Mouse (Mus musculus): ENCODE results near the gene Praf2. TPM values are rescaled to one million over a fixed set of nuclear protein-coding genes. Genes with fewer than 3 reads are reported as not detected.
A peak's percentile ranks its signal among the peaks of the same experiment; 100 is the strongest.
"Not testable (repeated sequence)": the region's sequence is repeated elsewhere in the genome, so short reads cannot be mapped to it uniquely, and the experiment has no call there.

Praf2 gene
- polyA plus RNA-seq, 1 experiment from 2014 or later: 143 TPM

- Histone ChIP-seq H3K36me3 (ENCODE audit: control insufficient read depth, insufficient read depth, low read length) (no peaks in the 10 kb centered on the region), H3K27me3 (replicated peaks; ENCODE audit: control insufficient read depth, insufficient read depth, low read length) (no peaks in the 10 kb centered on the region), H3K4me2 (ENCODE audit: low read length) (peak within 1 kb of the TSS; percentile 58), H3K27ac (ENCODE audit: low read depth, low read length) (no peak within 1 kb of the TSS), H3K4me3 (ENCODE audit: low read length) (peak within 1 kb of the TSS; percentile 44), H3K4me1 (ENCODE audit: control insufficient read depth, insufficient read depth, low read depth, low read length) (no peaks in the 10 kb centered on the region), H3K9me3 (ENCODE audit: control insufficient read depth, low read length) (no peaks in the 10 kb centered on the region), H3K9ac (ENCODE audit: low read depth, low read length) (peak within 1 kb of the TSS; percentile 39; the same call in 1 of the 2 replicates)
- 18% methylated on average over 33 of the region's 33 CpGs for WGBS
- ATAC-seq: peak; percentile 96
Observed at GRCm38 (mm10) chrX:7696954-7697381, 31.3 kb upstream of the Praf2 start, which contains the start of gene Gpkow. TSS of gene Gpkow (plus strand) at chrX:7697131.

GRCm38 (mm10) chrX:7713764-7714134 is 14.5 kb upstream of the Praf2 start:
- 26% methylated on average over 5 of the region's 12 CpGs for WGBS
- H3K27me3 ChIP-seq (replicated peaks; ENCODE audit: control insufficient read depth, insufficient read depth, low read length); H3K27ac ChIP-seq (ENCODE audit: low read depth, low read length); H3K36me3 ChIP-seq (ENCODE audit: control insufficient read depth, insufficient read depth, low read length); H3K4me1 ChIP-seq (ENCODE audit: control insufficient read depth, insufficient read depth, low read depth, low read length); ATAC-seq; H3K9me3 ChIP-seq (ENCODE audit: control insufficient read depth, low read length): not testable (repeated sequence)
- H3K4me2 ChIP-seq (ENCODE audit: low read length): peak overlapping the region; percentile 55
- H3K4me3 ChIP-seq (ENCODE audit: low read length): peak overlapping the region; percentile 35
- H3K9ac ChIP-seq (ENCODE audit: low read depth, low read length): peak overlapping the region; percentile 43; the same call in 1 of the 2 replicates

GRCm38 (mm10) chrX:7714135-7714899 is 13.9 kb upstream of the Praf2 start, which contains the start of gene Wdr45:
TSS of gene Wdr45 (plus strand) at chrX:7714333.
- Histone ChIP-seq H3K9ac (ENCODE audit: low read depth, low read length) (peak within 1 kb of the TSS; percentile 43; the same call in 1 of the 2 replicates), H3K4me2 (ENCODE audit: low read length) (peak within 1 kb of the TSS; percentile 55), H3K4me3 (ENCODE audit: low read length) (peak within 1 kb of the TSS; percentile 35)
- not testable (repeated sequence) for H3K27me3 ChIP-seq (replicated peaks; ENCODE audit: control insufficient read depth, insufficient read depth, low read length); H3K9me3 ChIP-seq (ENCODE audit: control insufficient read depth, low read length); H3K36me3 ChIP-seq (ENCODE audit: control insufficient read depth, insufficient read depth, low read length); H3K4me1 ChIP-seq (ENCODE audit: control insufficient read depth, insufficient read depth, low read depth, low read length); H3K27ac ChIP-seq (ENCODE audit: low read depth, low read length)
- ATAC-seq: peak; percentile 97
- WGBS: 24% methylated on average over 23 of the region's 60 CpGs

- not testable (repeated sequence) for H3K27me3 ChIP-seq (replicated peaks; ENCODE audit: control insufficient read depth, insufficient read depth, low read length); H3K9ac ChIP-seq (ENCODE audit: low read depth, low read length); H3K4me2 ChIP-seq (ENCODE audit: low read length); H3K27ac ChIP-seq (ENCODE audit: low read depth, low read length); H3K9me3 ChIP-seq (ENCODE audit: control insufficient read depth, low read length); H3K36me3 ChIP-seq (ENCODE audit: control insufficient read depth, insufficient read depth, low read length); H3K4me3 ChIP-seq (ENCODE audit: low read length); H3K4me1 ChIP-seq (ENCODE audit: control insufficient read depth, insufficient read depth, low read depth, low read length); ATAC-seq
- WGBS: 57% methylated on average over 1 of the region's 1 CpGs
Observed at GRCm38 (mm10) chrX:7716058-7716457, 12.2 kb upstream of the Praf2 start.

- Histone ChIP-seq H3K27me3 (replicated peaks; ENCODE audit: control insufficient read depth, insufficient read depth, low read length) (no peaks in the 10 kb centered on the region), H3K27ac (ENCODE audit: low read depth, low read length) (peak within 1 kb of the TSS; percentile 91), H3K4me2 (ENCODE audit: low read length) (peak within 1 kb of the TSS; percentile 74), H3K9me3 (ENCODE audit: control insufficient read depth, low read length) (no peaks in the 10 kb centered on the region; the same call in 1 of the 2 replicates), H3K4me3 (ENCODE audit: low read length) (peak within 1 kb of the TSS; percentile 60), H3K4me1 (ENCODE audit: control insufficient read depth, insufficient read depth, low read depth, low read length) (peaks cover 4% of the 10 kb centered on the region), H3K36me3 (ENCODE audit: control insufficient read depth, insufficient read depth, low read length) (peaks cover 2% of the 10 kb centered on the region; the same call in 1 of the 2 replicates), H3K9ac (ENCODE audit: low read depth, low read length) (peak within 1 kb of the TSS; percentile 74)
- peak; percentile 94 for ATAC-seq
- WGBS: 27% methylated on average over 22 of the region's 22 CpGs
Observed at GRCm38 (mm10) chrX:7721514-7722281, 6.5 kb upstream of the Praf2 start, which contains the start of gene Gm45208. TSS of gene Gm45208 (plus strand) at chrX:7722245.

- peaks cover 2% of the 10 kb centered on the region; the same call in 1 of the 2 replicates for H3K36me3 ChIP-seq (ENCODE audit: control insufficient read depth, insufficient read depth, low read length)
- ATAC-seq: no peak; the same call in 1 of the 2 replicates
- peak overlapping the region; percentile 91 for H3K27ac ChIP-seq (ENCODE audit: low read depth, low read length)
- 22% methylated on average over 11 of the region's 11 CpGs for WGBS
- no peaks in the 10 kb centered on the region for H3K27me3 ChIP-seq (replicated peaks; ENCODE audit: control insufficient read depth, insufficient read depth, low read length)
- peak overlapping the region; percentile 74 for H3K4me2 ChIP-seq (ENCODE audit: low read length)
- H3K9me3 ChIP-seq (ENCODE audit: control insufficient read depth, low read length): no peaks in the 10 kb centered on the region; the same call in 1 of the 2 replicates
- H3K4me1 ChIP-seq (ENCODE audit: control insufficient read depth, insufficient read depth, low read depth, low read length): peaks cover 4% of the 10 kb centered on the region
- H3K4me3 ChIP-seq (ENCODE audit: low read length): peak overlapping the region; percentile 60
- peak overlapping the region; percentile 74 for H3K9ac ChIP-seq (ENCODE audit: low read depth, low read length)
Observed at GRCm38 (mm10) chrX:7722282-7722611, 6.0 kb upstream of the Praf2 start.

GRCm38 (mm10) chrX:7722691-7723090 is 5.5 kb upstream of the Praf2 start:
- Histone ChIP-seq H3K4me2 (ENCODE audit: low read length) (peak overlapping the region; percentile 74), H3K27me3 (replicated peaks; ENCODE audit: control insufficient read depth, insufficient read depth, low read length) (no peaks in the 10 kb centered on the region), H3K27ac (ENCODE audit: low read depth, low read length) (no peak overlapping the region), H3K36me3 (ENCODE audit: control insufficient read depth, insufficient read depth, low read length) (peaks cover 2% of the 10 kb centered on the region; the same call in 1 of the 2 replicates), H3K4me1 (ENCODE audit: control insufficient read depth, insufficient read depth, low read depth, low read length) (peaks cover 5% of the 10 kb centered on the region), H3K4me3 (ENCODE audit: low read length) (peak overlapping the region; percentile 60), H3K9ac (ENCODE audit: low read depth, low read length) (peak overlapping the region; percentile 74), H3K9me3 (ENCODE audit: control insufficient read depth, low read length) (no peaks in the 10 kb centered on the region; the same call in 1 of the 2 replicates)
- WGBS: 23% methylated on average over 4 of the region's 4 CpGs
- ATAC-seq: no peak

GRCm38 (mm10) chrX:7724135-7724534 is 4.1 kb upstream of the Praf2 start:
- no peaks in the 10 kb centered on the region; the same call in 1 of the 2 replicates for H3K9me3 ChIP-seq (ENCODE audit: control insufficient read depth, low read length)
- no peak overlapping the region for H3K4me2 ChIP-seq (ENCODE audit: low read length)
- H3K4me1 ChIP-seq (ENCODE audit: control insufficient read depth, insufficient read depth, low read depth, low read length): peaks cover 7% of the 10 kb centered on the region
- WGBS: 91% methylated on average over 7 of the region's 7 CpGs
- peaks cover 2% of the 10 kb centered on the region; the same call in 1 of the 2 replicates for H3K36me3 ChIP-seq (ENCODE audit: control insufficient read depth, insufficient read depth, low read length)
- no peak overlapping the region for H3K9ac ChIP-seq (ENCODE audit: low read depth, low read length)
- ATAC-seq: no peak
- H3K27me3 ChIP-seq (replicated peaks; ENCODE audit: control insufficient read depth, insufficient read depth, low read length): no peaks in the 10 kb centered on the region
- no peak overlapping the region for H3K4me3 ChIP-seq (ENCODE audit: low read length)
- H3K27ac ChIP-seq (ENCODE audit: low read depth, low read length): no peak overlapping the region

- no peak overlapping the region for H3K4me2 ChIP-seq (ENCODE audit: low read length)
- peaks cover 7% of the 10 kb centered on the region for H3K4me1 ChIP-seq (ENCODE audit: control insufficient read depth, insufficient read depth, low read depth, low read length)
- no peak for ATAC-seq
- 82% methylated on average over 12 of the region's 12 CpGs for WGBS
- H3K27me3 ChIP-seq (replicated peaks; ENCODE audit: control insufficient read depth, insufficient read depth, low read length): no peaks in the 10 kb centered on the region
- H3K9ac ChIP-seq (ENCODE audit: low read depth, low read length): no peak overlapping the region
- peaks cover 2% of the 10 kb centered on the region; the same call in 1 of the 2 replicates for H3K36me3 ChIP-seq (ENCODE audit: control insufficient read depth, insufficient read depth, low read length)
- no peak overlapping the region for H3K27ac ChIP-seq (ENCODE audit: low read depth, low read length)
- H3K4me3 ChIP-seq (ENCODE audit: low read length): no peak overlapping the region
- H3K9me3 ChIP-seq (ENCODE audit: control insufficient read depth, low read length): no peaks in the 10 kb centered on the region; the same call in 1 of the 2 replicates
Observed at GRCm38 (mm10) chrX:7725841-7726240, 2.4 kb upstream of the Praf2 start.

Data from hindbrain, embryonic 16.5 days (tissue).